Mouse (Mus musculus) megakaryocyte, embryonic 14.5 days (primary cell): ENCODE data around the gene Atxn10.

ENCODE experiments used
- FLI1 ChIP-seq: IDR thresholded peaks from 2 replicates; pipeline ENCODE4 v1.6.1; 2012; ENCODE audit warnings: low read length, inconsistent platforms, mixed read lengths
- GATA1 ChIP-seq: IDR thresholded peaks from 3 replicates; pipeline ENCODE4 v1.6.1; 2012; ENCODE audit warnings: mixed read lengths, low read length, inconsistent platforms, borderline replicate concordance

GRCm38 (mm10) chr15:85428140-85428539 is 92.1 kb downstream of the Atxn10 start:
- no peak for TF ChIP-seq GATA1
- no peak for TF ChIP-seq FLI1
